Mouse (Mus musculus): Measurements from ENCODE around the gene Bpgm.

Gene Bpgm

DNA sequence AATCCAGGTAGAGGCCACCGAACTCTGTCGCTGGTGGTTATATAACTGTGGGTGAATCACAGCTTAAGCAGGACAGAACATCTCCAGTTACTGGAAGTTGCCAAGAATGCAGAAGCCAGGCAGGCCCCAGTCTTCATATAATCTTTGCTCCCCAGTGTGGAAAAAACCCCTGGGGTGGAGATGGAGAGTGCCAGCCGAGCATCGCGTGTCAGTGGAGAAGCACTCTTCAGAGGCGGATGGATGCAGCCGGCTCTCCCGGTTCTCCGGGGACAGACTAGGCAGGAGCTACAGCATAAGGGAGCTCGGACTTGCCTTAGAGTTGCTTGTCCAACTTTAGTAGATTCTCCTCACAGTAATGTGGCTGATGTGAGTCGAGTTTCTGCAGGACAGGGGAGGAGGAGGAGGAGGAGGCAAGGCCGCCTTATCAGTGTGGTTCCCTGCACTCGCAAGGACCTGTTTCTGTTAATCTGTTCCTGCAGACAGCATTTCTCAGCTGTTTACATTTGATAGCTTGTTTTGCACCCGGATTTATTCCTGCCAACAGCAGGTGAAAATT is 10.1 kb downstream of the Bpgm start:
- no peak for DNase-seq

DNA sequence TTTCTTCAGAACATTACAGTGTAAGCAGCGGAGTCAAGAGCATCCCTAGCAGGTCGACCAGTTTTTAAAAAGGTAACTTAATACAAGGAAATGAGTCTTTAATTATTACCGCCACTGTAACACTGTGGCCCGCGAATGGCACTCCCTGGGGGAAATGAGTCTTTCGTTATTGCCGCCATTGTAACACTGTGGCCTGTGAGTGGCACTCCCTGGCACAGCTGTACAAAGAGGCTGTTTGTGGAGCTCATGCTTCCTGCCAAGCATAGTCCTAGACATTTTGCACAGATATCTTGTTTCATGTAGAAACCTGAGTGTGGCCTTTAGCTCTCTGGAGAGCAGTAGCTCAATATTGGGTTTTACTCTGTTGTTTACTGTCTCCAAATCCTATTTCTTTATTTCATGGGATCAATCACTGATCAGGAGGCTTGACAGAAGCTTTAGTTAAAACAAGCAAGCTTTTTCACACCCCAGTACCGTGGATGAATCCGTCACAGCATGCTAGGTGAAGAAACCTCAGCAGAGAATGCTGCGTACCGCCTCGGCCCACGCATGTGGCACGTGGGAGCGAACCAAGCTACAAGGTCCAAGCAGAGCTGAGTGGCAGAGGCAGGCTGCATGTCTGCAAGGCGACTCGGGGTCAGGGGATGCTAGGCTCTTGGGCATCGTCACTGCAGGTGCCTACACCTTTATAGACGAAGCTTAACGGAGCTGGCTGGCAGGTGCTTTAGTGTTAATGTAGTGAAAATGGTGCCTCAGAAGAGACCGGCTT is 17.5 kb downstream of the Bpgm start:
- no peak for DNase-seq

DNA sequence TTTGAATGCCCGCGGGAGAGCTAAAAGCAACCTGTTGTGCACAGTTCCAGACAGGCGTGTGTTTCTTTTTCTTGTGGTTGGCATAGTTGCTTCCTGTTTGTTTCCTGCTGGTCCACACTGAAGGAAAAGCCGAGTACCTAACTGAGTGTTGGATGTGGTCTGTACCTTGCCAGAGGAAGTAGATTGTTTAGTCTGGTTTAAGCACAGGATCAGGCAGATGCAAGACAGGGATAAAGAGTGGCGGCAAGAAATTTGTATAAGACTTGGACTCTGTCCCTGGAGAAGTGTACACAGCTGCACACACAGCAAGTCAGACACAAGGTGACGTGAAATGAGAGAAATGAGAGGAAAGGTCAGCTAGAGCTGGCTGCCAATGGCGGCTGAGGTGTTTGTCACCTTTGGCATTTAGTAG is 19.1 kb downstream of the Bpgm start:
- no peak for DNase-seq

DNA sequence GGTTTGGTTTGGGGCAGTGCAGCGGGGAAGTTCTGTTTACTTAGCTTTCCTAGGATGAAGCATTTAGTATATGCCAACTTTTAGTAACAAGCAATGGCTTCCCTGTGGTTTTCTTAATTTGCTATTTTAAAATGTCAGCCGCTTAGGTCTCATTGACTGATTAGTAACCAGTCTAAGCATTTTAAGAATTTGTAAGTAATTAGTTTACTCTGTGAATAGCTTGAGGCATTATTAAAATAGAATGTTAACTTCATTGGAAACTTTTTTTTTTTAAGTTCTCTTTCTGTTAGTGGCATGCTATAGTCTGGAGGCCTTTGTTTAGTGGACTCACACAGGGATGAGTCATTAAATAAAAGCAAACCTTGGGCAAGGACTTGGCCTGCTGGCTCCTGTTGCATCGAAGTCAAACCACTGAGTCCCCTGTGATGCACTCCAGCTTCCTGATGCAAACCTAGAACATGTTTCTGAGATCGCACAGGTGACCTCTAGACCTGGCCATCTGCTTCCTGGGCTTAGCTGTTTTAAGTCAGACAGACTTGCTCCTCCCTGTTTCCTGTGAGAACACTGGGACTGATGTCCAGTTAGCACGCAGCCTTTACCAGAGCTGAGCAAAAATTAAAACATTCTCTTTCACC is 22.1 kb downstream of the Bpgm start:
- no peak for DNase-seq

DNA sequence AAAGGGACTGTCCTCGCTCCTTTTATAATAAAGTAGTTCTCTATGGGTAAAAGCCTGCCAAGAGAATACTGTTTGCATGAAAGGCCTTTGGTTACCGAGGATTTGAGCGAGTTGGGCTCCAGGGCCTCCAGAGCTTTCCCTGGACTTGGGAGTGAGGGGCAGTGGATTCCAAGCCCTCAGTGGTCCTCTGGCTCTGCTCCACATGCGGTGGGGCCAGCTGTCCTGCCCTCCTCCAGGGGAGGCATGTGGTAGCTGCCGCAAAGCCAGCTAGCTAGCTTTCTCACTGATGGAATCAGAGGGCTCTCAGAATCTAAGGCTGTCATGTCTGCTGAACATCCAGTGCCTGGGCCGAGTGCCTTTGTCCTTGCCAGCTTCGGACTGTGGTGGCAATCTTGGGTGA is 26.3 kb downstream of the Bpgm start:
- DNase-seq = no peak

DNA sequence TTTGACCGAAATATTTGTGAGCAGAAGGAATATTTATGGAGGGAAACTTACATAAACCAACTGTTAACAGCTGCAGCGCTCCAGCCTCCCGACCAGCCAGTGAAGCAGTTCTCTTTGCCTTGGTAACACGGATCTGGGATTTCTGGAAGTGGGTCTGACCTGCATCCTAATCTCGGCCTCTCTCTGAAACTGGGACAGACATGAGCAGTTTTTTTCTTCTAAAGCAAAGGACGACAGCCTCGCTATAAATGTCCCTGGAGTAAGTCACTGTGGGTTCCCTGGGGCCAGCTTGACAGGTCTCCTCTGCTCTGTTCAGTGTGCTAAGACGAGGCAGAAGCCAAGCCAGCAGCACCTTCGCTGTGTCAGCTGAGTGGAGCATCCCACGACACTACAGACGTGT is 29.9 kb downstream of the Bpgm start:
- no peak for DNase-seq

DNA sequence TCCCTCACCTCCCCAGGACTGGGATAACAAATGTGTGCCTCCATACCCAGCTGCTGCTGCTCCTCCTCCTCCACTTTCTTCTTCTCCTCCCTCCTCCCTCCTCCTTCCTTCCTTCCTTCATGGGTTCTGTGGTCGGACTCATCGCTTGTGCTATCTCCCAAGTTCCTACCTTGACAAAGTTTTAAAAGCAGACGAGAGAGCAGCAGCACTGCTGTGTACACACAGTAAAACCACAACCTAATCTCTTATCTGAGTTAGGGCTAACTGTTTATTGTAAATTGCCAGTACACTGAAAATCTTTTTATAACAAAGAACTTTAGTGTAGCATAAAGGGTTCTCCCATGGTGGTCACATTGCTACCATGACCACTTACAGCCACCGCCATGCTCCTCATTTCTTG is 31.6 kb downstream of the Bpgm start:
- DNase-seq = no peak

DNA sequence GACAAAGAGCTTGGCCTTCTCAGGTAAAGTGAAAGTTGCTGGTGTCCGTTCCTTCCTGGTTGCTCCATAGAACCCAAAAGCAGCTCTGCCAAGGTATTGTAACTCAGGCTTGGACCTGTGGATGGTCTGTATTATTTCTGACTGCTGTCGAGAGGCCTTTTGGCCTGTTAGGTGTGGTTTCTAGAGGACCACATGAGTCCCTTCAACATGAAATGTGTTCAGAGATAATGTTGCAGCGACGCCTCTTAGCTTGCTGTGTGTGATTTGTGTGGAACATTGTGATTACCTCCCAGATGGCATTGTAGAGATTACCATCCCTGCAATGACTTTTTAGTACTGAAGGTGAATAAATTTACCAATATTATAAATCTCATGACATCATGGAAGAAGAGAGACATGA is 32.0 kb downstream of the Bpgm start:
- DNase-seq = no peak

DNA sequence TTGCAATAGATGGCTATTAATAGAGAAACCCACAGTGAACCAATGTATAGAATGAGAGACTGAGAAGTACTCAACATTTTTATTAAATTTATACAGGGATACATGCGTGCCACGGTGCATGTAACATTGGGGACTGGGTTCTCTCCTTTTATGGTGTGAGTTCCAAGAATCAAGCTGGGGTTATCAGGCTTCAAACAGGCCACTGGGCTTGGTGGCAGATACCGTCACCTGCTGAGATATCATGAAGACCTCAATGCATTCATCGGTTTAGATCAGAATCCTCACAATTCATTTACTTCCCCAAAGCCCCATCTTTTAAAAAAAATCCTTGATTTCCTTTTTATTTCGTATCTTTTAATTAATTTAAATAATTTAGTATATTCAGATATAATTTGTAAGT is 34.3 kb downstream of the Bpgm start:
- DNase-seq = no peak

DNA sequence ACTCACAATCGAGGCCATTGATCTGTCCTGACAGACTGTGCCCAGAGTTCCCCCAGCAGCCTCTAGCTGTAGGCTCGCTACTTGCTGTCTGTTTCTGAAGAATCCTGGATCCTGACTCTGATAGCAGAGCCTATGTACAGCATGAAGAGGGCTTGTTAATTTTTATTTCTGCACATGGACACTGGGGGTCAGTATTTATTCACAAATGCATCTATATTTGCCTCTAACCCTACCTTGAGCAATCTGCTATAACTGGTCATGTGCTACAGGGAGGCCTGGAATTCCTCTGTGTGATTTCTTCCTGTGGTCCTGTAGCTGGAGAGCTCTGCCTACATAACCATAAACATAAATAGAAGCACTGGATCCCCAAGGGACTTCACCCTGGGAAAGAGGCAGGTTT is 35.4 kb downstream of the Bpgm start:
- DNase-seq = no peak

DNA sequence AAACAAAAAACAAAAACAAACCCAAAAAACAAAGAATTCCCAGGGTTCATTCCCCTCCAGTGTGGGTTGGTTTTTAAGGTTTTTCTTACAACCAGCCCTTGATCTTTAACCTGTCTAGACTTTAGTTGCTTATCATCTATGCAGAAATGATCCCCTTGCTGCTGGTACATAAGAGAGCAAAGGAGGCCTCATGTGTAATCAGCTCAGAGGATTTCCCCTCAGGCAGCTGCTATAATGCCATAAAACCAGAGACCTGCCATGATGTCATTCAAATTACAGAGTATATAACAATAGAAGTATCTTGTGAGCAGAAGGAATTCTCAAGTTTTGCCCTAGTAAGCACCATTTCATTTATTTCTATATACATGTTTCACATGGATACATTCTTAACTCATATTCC is 36.7 kb downstream of the Bpgm start:
- DNase-seq = no peak

DNA sequence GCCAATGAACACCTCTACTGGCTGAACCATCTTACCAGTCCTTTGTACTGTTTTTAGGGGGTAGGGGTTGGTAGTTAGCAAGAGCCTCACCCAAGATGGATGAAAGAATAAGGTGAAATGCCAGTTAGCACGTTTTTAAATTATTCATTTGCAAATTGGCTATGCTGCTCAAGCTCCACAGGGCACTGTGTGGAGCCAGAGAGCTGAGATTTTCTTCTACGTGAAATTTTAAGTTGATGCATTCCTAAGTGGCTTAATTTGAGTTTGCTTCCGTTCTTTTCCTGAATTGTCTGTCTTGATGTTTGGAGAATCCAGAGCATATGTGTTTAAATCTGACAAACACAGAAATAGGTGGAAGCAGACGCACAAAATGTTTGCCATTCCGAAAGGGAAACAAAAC is 38.6 kb downstream of the Bpgm start:
- no peak for DNase-seq

DNA sequence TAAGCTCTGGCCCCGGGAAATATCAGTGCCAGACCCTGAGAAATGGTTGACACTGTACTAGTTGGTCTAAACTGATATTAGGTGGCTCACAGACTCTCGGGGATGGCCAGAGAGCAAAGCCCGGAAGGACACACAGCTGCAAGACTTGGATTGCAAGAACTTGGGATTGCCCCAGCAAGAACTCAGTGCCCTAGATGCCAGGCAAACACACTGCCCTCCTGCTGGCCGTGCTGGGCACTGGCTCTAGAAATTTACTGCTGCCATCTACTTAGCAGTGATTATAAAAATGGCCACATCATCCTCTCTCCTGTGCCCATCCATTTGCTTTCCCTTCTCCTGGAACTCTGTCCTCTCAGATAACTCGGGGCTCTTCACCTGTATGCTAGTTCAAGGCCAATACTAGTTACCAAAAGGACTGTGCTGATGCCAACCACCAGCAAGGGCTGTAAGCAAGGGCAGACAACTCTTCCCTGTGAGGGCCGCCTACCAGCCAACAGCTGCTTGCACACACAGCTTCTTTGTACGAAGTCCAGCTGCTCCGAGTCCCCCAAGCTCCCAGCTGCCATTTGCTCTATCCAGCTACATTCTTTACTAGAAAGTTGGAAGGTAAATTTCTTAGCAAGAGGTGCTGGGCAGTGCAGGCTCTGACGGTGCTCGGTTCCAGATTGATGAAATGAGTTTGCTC is 39.2 kb downstream of the Bpgm start:
- DNase-seq = no peak

DNA sequence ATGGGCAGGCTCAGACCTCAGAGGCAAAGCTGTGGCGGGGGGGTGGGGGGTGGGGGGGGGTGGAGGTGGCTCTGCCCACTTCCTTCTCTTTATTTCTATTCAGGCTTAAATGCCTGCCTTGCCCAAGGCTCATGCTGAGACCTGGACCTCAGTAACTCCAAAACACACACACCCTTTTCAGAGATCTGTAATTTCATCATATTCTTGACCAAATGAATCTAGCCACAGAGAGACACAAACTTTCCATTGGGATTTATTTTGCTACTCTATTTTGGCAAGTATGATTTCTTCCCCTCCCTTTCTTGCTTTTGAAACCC is 39.7 kb downstream of the Bpgm start:
- no peak for DNase-seq

DNA sequence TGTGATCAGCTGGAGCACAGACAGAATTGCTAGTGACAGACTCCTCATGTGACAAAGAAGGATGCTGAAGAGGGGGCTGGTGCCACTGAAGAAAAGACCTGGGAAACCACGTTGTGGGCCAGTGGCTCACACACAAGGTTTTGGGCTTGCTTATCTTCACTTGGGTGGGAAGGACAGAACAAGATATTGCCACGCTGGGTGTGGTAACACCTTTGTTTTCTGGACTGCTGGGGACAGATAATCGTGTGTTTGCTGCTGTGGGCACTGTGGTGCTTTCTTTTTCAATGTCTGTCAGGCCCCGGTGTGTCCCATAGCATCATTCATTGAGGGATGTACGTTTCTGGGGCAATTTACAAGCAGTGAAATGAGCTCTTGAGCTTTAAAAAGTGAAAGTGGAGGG is 41.7 kb downstream of the Bpgm start:
- no peak for DNase-seq

DNA sequence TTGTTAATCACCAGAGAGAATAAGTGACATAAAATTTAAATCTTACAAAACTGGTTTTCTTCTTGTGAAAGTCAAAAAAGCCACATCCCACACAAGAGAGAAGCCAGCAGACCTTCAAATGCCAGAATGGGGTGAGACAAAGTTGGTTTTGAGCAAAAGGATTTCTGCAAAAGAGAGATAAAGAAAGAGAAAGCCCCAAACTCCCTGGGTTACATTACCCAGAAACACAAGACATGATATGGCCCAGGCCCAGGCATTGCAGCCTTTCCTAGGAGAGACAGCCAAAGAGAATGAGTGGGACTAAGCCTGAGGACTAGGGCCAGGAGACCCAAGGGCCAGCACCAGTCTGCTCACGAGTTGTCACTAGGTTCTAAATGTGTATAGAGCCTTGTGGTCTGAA is 43.1 kb downstream of the Bpgm start:
- DNase-seq = no peak

DNA sequence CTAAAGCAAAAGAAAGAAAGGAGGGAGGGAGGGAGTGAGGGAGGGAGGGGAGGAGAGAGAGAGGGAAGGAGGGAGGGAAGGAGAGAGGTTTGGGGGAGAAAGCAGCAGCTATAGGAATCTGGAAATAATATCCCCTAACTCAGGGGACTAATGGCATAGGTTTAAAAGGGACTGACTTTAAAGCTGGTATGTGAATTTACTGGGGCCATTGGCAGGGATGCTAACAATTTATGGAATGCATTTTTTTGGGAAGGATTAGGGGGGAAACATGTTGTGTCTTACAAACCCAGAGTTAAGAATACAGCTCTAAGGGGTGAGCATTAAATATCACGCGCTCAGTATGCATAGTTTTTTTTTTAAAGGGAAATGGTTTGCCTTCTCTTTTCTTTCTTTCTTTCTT is 44.5 kb downstream of the Bpgm start:
- DNase-seq = no peak

DNA sequence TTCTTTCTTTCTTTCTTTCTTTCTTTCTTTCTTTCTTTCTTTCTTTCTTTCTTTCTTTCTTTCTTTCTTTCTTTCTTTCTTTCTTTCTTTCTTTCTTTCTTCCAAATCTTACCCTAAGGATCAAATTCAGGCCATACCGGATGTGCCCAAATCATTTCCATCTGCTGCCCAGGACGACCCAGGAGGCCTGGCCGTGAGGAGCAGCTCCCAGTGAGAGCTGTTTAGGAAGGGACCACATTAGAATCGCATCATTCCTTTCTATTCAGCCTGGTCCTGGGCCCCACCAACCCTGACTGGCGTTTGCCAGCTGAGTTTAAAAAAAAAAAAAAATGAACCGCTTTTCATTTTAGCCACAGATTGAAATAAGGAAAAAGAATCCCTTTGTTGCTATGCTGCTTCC is 44.9 kb downstream of the Bpgm start:
- DNase-seq = no peak

DNA sequence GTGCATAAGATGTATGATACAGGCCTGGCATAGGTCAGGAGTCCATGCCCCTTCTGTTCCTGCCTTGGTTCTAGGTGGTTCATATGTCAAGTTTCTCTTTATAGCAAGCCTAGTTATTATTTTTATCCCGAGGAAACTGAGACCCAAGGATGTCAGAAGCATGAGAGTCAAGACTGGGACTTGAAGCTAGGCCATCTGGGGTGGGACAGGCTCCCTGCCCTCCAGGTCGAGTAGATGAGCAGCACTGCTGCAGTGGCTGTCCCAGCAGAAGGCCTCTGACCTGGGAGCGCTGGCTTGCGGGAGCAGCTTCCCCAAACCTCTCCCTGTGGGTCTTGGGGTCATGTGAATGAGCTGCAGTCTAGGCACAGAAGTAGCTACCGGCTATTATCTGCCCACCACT is 47.5 kb downstream of the Bpgm start:
- no peak for DNase-seq

DNA sequence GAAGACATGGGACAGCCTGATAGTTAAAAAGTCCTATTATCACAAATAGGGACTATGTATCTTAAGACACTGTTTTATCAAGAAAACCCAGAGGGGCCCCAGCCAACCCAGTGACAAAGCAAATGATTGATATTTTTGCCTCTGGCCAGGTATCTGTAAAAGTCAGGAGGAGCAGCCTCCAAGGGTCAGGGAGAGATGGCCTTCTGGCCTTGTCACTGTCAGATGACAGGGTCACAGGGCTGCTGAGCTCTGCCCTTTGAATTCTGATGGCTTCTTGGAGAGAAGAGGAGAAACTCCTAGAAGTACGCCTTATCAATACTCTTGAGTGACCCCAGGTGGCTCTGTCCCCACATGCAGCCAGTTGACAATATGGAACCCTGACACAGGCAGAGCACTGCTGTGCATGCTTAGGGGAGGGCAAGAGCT is 49.5 kb downstream of the Bpgm start:
- DNase-seq = no peak

DNA sequence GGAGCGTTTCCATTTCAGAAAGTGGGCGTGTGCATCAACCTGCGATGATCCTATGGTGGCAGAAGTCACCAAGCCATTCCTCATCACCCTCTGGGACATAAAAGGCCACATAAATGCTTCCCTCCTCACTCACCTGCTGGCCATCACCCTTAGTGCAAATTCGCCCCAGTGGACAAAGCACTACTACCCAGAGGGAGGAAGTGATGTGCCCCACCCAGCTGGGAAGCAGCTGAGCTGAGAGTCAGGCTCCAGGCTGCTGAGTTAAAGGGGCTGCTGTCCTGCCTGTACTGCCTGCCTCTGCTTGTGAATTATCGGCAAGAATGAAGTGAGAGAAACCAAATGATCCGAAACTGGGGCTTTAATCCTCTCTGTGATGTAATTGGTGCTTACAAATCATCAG is 49.9 kb downstream of the Bpgm start:
- no peak for DNase-seq

DNA sequence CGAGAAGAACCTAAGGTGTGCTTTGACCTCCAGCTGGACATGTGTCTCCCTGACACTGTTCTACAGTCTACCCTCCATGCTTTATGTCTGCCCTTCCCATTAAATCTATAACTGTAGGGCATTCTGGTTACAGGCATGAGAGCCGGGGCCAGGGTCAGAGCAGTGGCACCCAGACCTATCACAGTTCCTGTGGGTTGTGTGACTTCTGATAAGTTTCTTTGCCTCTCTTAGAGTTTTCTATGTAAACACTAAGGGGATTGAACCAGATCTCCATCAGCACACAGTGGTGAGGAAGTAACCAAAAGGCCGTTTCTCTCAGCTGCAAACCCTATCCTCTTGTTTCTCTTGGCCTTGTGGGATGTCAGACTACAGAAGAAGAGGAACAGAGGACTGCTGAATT is 50.4 kb downstream of the Bpgm start:
- no peak for DNase-seq

DNA sequence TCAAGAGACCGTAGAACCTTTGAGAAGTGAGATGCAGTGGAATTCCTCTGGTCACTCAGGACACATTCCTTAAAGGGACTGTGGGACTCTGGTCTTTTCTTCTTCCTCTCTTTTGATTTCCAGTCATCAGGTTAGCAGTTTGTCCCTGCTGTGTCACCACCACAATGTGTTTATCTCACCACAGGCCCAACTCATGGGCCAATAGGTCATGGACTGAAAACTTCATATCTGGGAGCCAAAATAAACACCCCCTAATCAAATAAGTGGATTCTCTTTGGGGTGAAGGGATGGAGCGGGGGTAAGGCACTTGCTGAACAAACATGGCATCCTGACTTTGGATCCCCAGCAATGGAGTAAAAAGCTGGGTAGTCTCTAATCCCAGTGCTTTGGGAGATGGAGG is 52.1 kb downstream of the Bpgm start:
- no peak for DNase-seq

DNA sequence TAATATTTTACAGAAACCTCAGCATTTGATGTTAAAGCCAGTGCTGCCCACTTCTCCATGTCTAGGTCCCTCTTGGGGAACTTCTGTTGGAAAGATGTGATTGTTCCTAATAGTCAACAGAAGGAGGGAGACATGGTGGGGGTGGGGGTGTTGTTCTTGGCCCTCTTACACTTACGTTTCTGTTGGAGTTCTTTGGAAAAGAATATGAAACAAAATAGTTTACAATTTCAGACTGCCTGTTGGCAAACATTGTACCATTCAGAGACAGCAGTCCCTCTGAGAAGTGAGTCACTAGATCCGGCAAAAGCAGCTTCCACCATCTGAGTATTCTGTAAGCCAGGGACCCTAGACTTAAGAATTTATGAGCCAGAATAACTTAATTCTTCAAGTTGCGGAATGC is 54.0 kb downstream of the Bpgm start:
- no peak for DNase-seq

Data from lung, postnatal 14 days (tissue).